Mouse (Mus musculus): ENCODE measurements at regions not wholly inside any gene's neighbourhood (a gene's known extent, or its start where the extent isn't known, plus 50 kb on each side); places are given as distances from the start of the nearest gene placed in this dataset.

DNA sequence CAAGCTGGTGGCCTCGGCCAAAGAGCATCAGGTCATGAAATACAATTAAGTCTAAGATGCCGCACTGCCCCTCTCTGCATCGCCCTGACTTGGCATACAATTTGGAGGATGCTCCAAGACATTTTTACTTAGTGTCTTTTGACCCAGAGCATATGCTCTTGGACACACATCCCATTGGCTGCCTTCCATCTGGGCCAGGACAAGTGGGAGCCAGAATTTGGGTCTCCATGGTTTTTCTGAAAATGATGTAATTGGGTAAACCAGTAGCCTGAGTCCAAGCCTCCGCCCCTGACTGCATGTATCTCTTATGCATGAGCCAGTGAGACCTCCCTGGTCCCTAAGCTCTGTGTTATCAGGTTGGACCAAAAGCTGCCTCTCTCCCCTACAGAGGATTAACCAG, 117.1 kb upstream of the Rpl38 start:
- no peak for DNase-seq (ENCODE audit: low spot score in 2 of 2)

DNA sequence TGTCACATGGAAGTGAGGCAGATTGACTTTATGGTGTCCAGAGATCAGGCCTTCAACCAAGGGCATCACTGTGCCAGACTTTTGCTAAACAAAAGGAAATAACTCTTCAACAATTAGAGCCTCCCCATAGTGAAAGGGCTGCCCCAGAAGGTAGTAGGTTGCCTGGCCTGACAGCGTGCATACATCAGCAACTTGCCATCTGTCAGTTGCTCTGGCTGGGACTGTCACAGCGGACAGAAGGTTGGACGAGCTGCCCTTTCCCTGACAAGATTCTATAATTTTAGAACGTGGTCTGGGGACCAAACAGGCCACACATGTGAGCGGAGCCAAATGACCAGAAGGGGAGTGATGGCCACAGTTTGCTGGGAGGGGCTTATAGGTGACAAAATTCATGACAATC, 119.7 kb upstream of the Rpl38 start:
- no peak for DNase-seq (ENCODE audit: low spot score in 2 of 2)

DNA sequence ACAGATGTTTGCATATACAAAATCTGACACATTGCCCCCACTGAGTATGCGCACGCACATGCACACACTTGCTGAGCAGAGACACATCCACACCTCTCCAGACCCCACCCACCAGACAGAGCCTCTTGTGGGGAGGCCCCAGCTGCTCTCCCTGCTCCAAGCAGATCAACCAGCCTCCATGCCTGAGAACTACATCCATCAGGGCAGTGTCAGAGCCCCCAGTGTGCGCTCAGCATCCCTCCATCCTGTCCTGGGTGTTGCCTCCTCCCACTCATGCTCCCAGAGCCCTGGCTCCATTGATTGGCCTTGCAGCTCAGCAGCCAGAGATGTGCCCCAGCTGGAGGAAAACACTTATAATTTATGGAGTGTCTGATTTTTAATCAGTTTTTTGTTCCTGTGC, 124.1 kb upstream of the Rpl38 start:
- no peak for DNase-seq (ENCODE audit: low spot score in 2 of 2)

DNA sequence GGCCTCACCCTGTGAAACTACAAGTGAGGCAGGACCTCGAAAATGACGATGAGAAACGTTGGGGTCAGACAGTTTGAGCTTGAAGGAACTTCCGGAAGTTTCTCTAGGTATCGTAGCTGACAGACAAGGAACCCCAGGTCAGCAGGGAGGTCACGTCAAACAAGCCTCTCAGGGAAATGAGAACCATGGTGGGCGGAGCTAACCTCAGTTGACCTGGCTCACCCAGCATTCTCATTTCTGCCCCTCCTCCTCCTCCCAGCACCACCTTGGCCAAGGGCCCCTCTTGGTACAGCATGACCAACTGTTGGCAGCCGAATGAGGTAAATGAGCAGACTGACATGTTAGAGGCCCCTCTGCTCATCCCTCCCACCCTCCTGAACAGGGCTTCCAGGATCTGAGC, 126.2 kb upstream of the Rpl38 start:
- DNase-seq (ENCODE audit: low spot score in 2 of 2) = no peak

DNA sequence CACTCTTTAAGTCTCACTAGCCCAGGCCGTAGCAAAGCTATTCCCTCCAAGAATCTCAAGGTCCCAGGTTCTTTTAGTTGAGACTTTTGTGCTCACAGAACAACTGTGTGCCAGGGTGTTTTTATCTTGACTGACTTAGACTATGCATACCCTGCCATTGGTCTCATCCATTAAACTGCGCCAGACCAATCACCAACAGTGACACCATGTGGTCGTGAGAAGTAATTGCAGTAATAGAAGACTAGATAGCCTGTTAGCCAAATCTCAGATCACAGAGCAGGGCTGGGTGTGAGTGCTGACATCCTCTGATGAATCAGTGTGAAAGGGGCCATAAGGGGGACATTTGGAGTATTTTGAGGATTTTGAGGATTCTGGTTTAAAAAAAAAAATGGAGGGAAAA, 127.8 kb upstream of the Rpl38 start:
- no peak for DNase-seq (ENCODE audit: low spot score in 2 of 2)

DNA sequence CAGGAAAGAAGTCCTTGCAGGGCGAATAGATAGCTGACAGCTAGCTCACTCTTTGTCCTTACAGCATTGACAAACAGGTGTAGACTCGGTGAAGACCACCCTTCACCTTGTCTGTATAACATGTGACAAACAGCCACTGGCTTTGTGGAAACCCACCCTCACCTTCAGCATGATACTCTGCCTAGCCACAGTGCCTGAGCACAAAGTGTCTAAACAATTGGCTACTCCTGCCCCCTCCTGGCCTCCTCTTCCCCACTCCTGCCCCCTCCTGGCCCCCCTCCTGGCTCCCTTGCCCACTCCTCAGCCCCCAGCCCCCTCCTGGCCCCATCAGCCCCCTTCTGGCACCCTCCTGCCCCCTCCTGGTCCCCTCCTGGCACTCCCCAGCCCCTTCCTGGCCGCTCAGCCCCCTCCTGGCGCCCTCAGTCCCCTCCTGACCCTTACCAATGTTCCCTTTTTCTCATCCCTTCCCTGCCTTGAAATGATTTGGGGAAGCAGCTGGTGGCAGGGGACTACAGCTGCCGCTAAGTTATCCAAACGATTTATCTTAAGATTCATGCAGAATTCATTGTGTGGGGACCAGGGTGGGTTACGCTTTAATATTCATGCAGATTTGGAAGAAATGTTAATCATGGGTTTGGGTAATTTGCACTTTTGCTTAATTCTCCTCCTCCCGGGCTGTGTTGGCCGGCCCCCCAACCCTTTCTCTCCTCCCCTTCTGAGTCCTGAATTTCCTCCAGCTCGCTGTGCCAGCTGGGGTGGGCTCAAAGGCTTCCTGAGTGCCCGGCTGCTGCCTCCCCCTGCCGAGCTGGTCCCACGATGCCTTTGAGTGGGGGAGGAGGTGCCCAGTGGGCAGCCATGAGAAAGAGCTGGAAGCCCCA, 131.5 kb upstream of the Rpl38 start:
- DNase-seq (ENCODE audit: low spot score in 2 of 2) = no peak

DNA sequence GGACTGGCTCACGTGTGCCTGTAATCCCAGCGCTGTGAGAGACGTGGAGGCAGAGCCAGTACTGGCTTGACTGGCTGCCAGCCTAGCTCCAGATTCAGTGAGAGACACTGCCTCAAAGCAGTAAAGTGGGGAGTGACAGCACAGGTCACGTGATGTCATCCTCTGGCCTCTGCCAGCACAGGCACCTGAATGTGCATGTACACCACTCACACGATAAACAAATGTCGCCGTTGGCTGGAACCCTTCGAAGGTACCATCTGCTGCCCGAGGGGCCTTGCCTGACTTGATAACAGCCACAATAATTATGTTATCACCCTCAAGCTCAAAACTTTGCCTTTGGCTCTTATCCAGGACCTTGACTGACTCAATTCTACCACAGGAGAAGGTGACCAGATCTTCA, 132.4 kb upstream of the Rpl38 start:
- DNase-seq (ENCODE audit: low spot score in 2 of 2) = no peak

DNA sequence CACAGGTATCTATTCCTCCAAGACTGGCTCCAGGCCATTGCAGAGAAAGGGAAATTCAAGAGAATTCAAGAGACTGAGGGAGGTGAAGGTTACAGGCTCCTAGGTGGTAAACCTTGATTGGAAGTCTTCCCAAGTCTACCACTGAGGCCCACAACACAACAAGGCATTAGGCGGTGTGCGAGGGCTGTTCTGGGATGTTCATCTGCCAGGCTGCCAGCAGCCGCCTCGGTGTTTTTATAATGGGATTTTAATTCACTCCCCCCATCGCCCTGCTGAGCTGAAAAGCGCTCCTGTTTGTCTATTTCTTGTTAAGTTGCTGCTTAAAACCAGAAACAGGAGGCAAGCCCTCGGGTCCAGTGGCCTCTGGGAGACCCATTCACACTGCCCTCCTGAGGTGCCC, 133.9 kb upstream of the Rpl38 start:
- DNase-seq (ENCODE audit: low spot score in 2 of 2) = no peak

DNA sequence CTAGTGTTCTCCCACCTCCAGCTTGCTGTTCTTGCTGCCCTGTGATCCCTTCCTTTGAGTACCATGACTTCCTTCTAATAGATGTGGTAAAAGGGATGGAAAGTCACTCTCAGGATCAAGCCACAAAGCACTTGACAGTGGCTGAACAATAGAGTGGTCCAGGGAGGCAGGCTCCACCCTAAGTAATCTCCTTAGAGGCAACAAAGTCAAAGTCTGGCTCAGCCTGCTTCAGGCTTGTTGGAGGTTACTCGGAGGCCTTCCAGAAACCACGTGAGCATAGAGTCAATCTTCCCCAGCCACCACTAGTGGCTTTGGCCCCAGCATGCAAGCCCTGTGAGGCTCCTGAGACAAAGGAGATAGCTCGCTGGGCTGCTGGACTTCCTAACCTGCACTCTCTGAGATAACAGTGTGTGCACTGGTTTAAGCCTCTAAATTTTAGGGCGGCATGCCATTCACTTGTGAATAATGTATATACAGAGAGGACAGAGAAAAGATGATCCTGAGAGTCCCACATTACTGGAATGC, 137.0 kb upstream of the Rpl38 start:
- no peak for DNase-seq (ENCODE audit: low spot score in 2 of 2)

DNA sequence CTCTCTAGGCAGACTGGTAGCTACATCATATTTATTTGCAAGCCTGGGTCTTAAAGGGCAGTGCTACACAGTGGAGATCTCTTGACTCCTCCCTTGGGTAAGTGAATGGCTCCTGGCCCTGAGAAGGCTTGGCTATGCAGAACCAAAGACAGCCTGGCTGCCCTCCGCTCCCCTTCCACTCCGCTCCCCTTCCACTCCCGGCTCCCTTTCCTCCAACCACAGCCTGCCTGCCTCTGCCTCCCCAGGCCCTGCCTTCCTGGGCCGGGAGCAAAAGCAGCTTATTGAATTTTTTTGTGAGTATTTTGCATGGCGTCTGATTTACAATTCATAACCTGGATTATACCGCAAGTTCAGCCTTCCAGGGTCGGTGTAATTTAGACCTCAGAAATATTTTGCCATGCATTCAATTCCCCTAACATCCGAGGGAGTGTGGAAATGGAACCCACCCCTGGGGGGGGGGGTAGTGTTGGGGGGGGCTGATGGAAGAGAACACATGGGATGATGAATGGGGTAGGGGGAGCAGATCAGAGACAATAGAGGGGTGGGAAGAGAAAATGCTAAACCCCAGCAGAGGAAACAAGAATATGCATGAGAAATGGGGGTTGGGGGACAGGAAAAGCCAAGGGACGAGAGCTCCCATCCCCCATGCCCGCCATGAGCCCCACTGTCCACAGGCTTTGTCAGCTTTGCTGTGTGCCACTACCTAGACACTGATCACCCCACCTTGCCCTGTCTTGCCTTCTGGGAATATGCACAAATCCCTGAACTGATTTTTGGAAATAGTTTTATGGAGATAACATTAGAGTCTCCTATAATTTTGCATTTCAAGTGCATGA, 139.2 kb upstream of the Rpl38 start:
- no peak for DNase-seq (ENCODE audit: low spot score in 2 of 2)

DNA sequence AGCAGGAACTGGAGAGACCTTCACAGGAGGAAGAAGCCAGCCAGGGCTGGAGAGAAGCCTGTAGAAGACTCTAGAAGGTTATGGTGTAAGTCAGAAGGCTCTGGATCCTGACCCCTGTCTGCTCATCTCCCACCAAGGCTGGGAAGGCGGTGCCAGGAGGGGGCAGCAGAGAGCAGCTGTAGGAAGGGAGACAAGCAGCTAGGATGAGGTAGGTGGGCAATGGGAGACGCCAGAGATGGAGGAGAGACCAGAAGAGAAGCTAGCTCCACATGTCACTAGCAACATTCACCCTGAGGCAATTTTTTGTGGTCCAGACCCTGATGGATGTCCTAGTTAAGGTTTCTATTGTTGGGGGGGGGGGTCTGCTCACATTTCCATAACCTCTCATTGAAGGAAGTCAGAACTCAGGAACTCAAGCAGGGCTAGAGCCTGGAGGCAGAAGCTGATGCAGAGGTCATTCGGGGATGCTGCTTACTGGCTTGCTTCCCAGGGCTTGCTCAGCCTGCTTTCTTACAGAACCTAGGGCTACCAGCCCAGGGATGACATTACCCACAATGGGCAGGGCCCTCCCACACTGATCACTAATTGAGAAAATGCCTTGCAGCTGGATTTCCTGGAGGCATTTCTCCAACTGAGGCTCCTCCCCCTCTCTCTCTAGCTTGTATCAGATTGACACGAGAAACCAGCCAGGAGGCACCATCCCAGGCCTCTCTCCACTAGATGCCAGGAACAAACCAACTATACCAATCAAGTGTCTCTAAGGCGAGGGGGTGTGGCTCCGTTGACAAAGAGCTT, 144.7 kb upstream of the Rpl38 start:
- peak; percentile 71 to 93 for DNase-seq (ENCODE audit: low spot score in 2 of 2)

DNA sequence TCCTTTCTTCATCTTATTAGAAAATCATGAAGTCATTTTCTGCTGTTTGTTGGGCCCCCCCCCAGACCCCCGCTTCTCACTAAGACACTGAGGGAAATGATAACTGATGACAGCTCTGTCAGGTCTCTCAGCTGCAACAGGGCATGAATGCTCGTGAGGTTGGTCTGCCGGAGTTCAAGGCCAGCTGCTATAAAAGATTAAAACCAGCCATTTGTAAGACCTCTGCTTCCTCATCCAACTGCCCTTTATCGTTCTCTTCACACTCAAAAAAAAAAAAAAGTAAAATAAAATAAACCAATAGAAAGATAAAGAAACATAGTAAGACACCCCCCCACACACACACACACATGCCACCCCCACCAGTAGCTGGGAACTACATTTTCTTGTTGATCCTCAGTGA, 153.0 kb upstream of the Rpl38 start:
- DNase-seq (ENCODE audit: low spot score in 2 of 2) = no peak

DNA sequence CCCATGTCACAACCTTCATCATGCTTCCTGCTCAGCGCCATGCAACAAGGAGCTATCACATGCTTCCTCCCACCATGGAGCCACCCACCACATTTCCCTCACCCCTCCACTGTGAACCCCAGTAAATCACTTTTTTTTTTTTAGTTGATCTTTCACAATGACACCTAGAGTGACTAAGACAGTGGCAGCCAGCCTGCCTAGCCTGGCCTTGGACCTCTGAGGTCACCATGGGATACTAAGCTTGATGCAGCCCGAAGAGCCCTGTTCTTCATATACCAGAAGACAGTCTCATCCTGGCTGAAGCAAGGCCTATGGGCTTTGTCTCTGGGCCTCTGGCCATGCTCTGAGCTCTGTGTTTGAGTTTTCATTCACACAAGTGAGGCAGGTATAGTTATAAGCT, 154.2 kb upstream of the Rpl38 start:
- DNase-seq (ENCODE audit: low spot score in 2 of 2) = no peak

DNA sequence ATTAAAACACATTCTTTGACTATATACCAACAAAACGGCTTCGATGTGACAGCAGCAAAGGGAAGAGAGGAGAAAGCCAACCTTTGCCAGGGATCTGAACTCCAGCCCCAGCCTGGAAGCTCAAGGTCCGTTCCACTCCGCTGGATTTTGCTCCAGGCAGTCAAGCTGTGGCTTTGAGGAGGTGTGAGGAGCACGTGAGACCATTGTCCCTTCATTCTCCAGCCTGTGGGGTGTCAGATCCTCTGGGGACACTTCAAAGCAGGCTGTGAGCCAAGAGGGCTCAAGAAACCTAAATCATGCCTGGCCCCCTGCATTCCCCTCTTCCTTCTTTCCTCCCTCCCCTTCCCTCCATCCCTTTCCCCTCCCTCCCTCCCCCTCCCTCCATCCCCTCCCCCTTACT, 154.9 kb upstream of the Rpl38 start:
- DNase-seq (ENCODE audit: low spot score in 2 of 2) = no peak

DNA sequence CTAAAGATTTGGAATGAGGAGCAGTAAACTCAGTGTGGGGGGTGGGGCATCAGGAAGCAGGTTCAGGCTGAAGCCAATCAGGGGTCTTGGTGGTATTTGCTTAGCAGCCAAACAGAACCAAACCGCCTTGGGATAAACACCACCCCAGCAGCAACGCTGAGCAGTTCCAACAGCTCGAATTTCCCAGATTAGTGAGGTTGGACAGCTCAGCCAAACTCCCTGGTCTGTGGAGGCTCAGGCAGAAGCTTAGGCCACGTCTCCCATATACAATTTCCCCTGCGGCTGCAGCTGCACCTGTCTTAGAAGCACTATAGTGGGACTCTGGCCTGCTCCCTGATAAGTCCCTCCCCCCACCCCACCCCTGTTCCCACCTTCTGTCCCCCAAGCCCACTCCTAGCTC, 156.3 kb upstream of the Rpl38 start:
- no peak for DNase-seq (ENCODE audit: low spot score in 2 of 2)

DNA sequence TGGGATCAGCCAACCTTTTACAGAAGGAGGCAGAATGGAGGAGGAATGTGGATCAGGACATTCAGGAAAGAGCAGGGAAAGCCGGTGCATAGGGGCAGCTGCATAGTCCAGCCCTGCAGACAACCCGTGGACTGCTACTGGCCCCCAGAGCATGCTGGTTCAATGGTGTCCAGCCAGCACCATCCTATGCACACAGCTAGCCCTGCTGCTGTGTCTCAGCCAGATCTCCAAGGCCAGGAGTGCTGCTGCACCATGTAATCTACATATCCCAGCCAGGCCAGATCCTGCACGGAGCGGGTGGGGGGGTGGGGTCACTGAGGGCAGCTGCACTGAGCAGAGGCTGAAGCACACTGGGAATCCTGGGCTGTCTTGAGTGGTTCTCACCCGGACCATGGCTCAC, 165.8 kb upstream of the Rpl38 start:
- DNase-seq (ENCODE audit: low spot score in 2 of 2) = no peak

DNA sequence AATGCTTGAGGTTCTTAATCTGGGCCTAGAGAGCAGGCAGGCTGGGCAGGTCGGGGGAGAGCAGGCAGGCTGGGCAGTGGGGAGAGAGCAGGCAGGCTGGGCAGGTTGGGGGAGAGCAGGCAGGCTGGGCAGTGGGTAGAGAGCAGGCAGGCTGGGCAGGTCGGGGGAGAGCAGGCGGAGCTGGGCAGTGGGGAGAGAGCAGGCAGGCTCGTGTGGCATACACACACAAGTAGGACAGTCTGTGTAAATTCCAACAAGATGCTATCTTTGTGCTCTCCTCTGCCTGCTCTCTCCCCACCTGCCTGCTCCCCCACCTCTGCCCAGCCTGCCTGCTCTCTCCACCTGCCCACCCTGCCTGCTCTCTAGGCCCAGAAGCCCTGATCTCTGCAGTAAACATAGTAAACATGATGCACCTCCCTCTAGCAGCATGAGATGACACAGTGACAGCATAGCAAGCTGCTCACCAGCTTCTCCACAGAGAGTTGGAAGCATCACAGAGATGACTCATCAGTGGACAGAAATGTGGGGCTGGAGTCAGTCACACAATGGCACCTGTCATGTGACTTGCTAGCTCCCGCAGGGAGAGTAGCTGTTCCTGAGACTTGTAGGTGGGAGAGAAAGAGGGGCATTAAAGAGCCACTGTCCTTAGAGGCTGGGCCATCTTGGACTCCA, 166.3 kb upstream of the Rpl38 start:
- no peak for DNase-seq (ENCODE audit: low spot score in 2 of 2)

DNA sequence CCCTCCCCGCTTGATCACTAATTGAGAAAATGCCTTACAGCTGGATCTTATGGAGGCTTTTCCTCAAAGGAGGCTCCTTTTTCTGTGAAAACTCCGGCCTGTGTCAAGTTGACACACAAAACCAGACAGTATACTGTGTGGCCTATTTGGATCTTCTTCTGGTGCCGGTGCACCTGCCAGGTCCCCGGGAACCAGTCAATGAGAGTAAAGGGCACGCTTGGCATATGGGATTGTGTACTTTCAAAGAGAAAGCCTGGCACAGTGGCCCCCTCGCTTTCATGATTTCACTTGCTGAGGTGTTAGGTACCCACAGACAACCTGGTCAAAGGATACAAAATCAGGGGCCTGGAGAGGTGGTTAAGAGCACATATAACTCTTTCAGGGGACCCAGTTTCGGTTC, 167.9 kb upstream of the Rpl38 start:
- DNase-seq (ENCODE audit: low spot score in 2 of 2) = no peak

DNA sequence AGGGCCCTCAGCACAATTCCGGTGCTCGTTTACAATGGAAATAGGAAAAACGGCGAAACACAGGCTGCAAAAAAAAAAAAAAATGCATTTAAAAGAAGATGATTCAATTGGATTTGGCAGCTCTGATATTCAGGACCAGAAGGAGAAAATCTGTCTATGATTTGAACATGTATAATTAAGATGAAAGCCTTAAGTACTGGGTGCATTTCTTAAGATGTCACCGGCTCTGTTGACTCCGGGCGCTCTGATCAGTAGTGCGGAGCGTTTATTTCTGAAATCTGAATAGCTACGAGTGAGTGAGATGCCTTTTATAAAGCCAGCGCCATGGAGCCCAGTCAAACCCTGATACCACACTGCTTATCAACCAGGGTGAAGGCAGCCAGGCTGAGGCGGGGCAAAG, 168.7 kb upstream of the Rpl38 start:
- DNase-seq (ENCODE audit: low spot score in 2 of 2) = no peak

DNA sequence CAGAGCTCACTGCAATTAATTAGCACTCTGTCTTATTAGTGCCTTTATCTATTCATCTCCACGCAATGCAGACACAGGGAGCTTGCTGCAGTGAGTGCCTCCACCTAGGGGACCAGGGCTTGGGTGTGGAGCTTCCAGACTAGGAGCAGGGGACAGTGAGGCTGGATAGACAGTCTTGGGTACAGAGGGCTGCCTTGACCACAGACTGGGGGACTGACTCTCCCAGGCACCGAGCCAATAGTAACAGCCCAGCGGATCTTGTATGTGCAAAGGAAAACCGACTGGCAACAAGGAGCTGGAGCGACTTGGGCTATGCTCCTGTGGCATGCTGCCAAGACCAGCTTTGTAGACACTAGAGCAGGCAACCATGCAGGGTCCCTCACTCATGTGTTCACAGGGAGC, 172.8 kb upstream of the Rpl38 start:
- DNase-seq (ENCODE audit: low spot score in 2 of 2) = no peak

DNA sequence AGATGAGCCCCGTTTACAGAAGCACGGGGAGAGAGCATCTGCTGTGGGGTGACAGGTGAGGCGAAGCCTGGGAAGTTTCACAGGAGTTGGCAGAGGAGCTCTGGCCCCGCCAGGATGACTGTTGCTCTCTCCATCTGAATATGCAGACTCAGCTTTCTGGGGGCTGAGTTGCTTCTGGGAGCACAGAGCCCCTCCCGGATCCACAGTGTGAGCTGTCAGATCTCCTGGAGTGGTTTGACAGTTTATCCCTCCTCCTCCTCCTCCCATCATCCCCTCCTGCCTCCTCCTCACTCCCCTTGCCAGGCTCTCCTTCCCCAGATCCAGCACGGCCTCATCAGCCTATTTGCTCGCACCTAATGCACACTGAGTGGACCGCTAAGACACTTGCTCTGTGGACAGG, 181.9 kb upstream of the Rpl38 start:
- no peak for DNase-seq (ENCODE audit: low spot score in 2 of 2)

DNA sequence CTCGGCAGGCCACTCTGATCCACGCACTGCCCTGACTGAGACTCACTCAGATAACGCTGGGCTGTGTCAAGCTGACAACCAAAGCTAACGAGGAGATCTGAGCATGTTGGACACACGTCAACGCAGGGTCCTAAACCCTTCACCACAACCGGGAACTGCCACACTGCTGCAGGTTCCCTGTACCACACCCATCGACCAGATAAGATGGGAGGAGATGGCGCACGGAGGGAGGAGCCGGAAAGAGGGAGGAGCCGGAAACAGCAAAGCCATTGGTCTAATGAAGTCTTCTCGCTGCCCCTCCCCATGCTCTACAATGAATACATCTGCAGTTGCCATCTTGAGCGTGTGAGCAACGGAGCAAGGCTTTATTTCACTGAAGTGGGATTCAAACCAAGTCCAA, 182.9 kb upstream of the Rpl38 start:
- no peak for DNase-seq (ENCODE audit: low spot score in 2 of 2)

Data from thymus, postnatal 10 days (tissue).